Mouse (Mus musculus) kidney, postnatal 4 days (tissue): ENCODE measurements around the gene Aco1.

Experiments
- DNase-seq, 2 experiments: peaks; one replicate each; pipeline ENCODE4 v3.0.0; 2021; ENCODE audit warnings: mixed read lengths in 2 of 2

Gene Aco1

DNA sequence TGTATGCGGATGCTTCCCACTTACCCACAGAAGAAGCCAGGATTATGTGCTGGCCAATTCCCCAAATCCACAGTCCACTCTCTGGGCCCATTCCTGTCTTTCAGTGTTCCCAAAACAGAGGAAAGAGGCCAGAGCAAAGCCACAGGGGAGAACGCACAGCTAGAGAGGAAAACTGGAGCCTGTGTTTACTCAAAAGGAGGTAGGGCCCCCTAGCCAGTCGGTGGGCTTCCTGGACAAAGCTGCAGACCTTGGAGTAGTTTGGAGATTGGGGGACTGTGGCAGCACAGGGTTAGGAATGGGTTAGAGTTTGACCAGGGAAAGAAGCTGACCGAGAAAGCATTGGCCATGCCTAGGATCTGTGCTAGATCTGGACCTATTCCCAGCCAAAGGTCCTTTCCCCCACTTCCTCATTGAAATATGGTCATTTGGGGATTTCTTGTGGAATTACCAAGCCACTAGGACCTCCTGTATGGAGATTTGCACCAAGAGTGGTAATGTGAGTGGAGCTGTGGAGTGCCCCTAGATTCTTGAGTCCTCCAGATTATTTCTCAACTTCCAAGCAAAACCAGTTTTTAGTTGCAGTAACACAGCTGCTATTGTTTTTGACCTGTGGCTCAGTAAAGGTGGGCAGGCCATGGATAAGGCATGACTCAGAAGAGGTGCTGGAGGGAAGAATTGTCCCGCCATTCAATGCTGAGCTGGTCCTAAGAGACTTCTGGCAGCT, 14.8 kb downstream of the Aco1 start:
- no peak for DNase-seq

DNA sequence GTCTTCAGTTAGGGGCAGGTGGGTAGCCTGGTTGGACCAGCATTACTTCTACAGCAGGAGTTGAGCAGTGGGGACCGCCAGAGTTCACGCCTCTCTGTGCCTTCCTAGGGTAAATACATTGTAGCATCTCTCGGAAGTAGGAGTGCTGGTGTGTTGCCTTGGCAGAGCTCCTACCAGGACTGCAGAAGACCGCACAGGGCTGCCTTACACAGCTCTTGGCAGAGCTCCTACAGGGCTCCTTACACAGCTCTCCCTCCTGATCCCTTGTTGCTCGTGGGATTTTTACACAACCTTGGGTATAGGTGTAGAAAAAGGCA, 15.3 kb downstream of the Aco1 start:
- no peak for DNase-seq

- DNase-seq = no peak
Measured at GRCm38 (mm10) chr4:40160591-40161434, 17.9 kb downstream of the Aco1 start.

- no peak for DNase-seq
Measured at GRCm38 (mm10) chr4:40163646-40164045, 20.8 kb downstream of the Aco1 start.

DNA sequence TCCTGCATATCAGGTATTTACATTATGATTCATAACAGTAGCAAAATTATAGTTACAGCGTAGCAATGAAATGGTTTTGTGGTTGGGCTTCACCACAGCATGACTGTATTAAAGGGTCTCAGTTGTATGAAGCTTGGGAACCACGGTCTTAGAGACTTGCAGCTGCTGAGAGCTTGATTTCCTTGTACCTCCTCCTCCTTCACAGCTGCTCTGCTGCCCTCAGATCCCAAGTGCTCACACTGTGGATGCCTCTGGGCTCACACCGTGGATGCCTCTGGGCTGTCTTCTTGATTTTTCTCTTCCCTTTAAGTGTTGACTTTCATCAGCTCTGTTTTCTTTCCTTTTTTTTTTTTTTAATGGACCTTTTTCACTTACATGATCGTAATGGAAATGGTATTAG, 28.6 kb downstream of the Aco1 start:
- DNase-seq = no peak

DNA sequence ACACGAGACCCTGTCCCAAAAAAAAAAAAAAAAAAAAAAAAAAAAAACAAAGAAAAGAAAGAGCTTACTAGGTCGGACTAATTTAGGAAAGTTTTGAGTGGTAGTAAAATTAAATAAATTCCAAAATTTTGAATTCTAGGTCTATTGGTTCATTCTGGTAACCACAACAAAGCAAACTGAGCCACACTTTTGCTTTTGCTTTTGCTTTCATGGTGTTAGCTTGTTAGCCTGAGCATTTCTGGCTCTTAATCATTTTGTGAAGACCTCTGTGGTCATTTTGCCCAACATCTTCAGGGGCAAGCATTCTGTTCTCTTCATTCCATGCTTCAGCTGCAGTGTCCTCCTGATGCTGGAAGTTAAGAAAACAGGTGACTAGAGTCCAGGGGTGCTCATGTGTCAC, 29.5 kb downstream of the Aco1 start:
- DNase-seq = no peak

GRCm38 (mm10) chr4:40174321-40174720, 31.4 kb downstream of the Aco1 start:
- no peak for DNase-seq

DNA sequence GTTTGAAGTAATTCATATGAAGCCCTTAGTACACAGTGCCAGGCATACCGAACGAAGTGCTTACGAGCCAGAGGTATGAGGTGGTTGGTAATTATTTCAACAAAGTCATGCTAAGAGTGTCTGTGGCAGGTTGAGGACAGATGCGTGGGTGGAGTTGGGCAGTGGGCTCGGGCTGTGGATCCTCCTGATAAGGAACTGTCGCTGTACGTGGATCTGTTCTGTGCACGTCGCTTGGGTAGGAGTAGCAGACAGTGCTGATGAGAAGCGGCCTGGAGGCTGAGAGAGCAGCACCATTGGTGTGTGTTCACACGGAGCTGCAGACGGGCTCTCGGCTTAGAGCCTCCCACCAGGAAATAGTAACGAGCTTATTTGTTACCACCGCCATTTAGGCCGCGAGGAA, 35.7 kb downstream of the Aco1 start:
- DNase-seq = no peak

GRCm38 (mm10) chr4:40180046-40180445, 37.2 kb downstream of the Aco1 start:
- DNase-seq = no peak

DNA sequence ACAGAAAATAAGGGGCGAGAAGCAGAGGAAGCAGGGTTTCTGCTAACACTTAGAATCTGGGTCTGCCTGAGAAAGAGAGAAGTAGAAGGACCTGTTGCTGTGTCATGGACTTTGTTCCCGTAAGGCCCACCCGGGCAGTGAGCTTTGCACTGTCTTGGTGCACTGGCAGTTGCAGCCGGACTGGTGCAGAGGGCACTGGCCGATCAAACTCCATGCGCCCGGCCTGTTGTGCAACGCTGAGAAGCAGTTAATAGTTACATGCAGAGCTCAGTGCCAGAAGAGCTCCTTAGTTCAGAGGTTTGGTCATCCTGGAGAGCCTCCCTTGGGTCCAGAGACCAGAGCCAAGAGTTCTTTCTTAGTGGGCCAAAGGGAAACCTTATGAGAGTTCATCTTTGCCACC, 38.8 kb downstream of the Aco1 start:
- peak; percentile 61 to 80 for DNase-seq

GRCm38 (mm10) chr4:40182651-40183320, 39.9 kb downstream of the Aco1 start:
- peak; percentile 81 to 83 for DNase-seq

DNA sequence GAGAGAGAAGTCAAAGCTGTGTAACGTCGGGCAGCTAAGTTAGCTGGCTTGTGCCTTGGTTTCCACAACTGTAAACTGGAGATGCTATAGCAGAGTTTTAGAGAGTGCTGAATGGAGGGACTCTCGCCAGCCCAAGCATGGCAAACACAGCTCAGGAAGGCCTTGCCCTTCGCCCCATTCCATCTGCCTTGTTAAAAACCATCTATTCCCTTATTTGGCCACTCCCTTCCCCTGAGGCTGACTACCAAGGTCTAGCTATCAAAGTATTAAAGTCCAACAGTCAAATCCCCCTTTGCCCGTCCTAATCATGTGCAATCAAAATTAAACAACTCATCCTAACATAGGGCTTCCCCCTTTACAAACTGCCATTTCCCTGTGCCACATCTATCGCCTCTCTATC, 40.9 kb downstream of the Aco1 start:
- no peak for DNase-seq

- no peak for DNase-seq
Measured at GRCm38 (mm10) chr4:40184470-40184869, 41.6 kb downstream of the Aco1 start.

DNA sequence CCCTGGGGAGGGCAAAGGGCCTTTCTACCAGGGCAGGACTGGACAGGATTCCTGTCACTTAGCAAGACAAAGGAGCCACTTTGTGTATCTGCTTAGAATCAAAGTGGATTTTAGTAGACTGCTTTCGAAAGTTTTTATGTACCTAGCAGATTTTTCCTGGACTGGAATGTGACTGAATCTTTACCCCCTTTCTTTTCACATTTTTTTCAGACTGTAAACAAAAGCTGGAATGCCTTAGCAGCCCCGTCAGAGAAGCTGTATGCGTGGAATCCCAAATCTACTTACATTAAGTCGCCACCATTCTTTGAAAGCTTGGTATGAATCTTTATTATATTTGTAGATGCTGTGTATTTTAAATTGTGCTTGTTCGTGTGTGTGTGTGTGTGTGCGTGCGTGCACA, 45.1 kb downstream of the Aco1 start:
- DNase-seq = no peak

DNA sequence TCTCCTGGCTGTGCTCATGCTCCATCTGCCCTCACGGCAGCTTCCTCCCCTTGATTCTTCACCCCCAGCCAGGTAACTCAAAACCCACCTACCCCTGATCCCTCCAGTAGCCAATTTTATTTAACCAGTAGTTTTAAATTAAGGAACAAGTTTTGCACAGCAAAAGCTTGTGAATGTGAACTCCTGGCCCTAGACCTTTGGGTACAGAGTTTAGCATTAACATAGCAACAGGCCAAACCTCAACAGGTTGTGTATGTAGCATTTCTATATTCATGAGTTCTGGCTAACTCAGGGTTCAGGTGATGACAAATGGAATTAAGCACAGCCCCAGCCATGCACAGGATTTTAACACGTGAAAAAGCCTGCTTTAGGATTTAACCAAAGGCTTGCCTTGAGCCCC, 49.4 kb downstream of the Aco1 start:
- DNase-seq = no peak

- peak in 1 of 2 experiments; percentile 15 for DNase-seq
Measured at GRCm38 (mm10) chr4:40193461-40193860, 50.6 kb downstream of the Aco1 start.

DNA sequence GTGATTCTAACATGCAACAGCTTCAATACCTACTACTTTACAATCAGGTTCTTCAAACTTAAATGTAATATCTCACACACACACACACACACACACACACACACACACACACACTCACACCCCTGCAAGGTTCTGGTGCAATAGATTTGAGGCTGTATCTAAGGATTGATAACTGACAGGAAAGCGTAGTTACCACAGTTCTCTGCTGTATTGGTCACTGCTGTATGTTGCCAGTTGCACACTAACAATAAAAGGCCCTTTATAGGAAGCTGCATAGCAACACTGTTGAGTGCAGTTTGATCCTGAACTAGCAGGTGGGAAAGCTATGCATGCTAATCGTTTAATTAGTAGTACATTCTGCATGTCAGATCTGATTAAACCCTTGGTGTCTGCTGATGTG, 52.5 kb downstream of the Aco1 start:
- no peak for DNase-seq

- no peak for DNase-seq
Measured at GRCm38 (mm10) chr4:40202205-40202604, 59.3 kb downstream of the Aco1 start.

DNA sequence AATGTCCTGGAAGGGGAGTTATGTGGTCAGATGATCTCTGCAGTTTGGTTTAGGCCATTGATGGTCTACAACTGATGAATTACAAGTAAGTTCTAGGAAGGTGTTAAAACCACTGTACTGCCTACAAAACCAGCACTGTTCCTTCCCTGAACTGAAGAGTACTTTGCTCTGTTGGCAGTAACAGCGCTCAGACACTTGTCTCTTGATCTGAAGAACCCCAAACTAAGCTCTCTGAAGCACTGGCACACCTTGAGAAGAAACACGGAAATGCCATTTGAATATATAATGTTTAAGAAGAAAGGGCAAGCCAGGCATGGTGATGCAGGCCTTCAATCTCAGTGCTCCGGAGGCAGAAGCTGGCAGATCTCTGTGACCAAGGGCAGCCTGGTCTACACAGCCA, 61.5 kb downstream of the Aco1 start:
- DNase-seq = no peak

DNA sequence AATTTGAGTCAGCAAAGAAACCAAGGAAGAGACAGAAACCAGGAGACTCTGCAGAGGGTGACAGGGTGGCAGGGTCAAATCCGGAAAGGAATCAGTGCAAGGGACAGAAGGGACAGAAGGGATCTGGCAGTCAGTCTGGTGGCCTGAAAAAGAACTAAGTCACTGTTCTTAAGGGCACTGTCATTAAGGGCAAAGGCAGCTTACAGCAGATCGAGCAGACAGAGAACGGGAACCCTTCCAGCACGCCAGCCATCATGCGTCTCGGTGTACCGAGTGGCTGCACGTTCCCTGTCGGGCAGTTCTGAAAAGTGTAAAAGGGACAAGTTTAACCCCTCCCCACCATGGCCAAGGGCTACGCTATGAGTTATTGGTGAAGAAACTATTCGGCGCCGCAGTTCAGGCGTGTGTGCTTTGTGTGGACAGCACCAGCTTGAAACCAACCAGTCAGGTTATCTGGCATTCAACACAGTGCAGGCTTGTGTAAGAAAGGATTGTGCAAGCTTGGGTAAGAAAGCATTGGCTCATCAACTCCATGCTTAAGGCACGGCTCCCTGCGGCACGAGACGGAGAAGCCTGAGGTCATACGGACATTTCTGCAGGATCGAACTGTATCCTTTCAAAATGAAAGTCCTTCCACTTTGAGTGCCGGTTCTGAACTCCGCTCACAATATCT, 62.5 kb downstream of the Aco1 start:
- DNase-seq = no peak

DNA sequence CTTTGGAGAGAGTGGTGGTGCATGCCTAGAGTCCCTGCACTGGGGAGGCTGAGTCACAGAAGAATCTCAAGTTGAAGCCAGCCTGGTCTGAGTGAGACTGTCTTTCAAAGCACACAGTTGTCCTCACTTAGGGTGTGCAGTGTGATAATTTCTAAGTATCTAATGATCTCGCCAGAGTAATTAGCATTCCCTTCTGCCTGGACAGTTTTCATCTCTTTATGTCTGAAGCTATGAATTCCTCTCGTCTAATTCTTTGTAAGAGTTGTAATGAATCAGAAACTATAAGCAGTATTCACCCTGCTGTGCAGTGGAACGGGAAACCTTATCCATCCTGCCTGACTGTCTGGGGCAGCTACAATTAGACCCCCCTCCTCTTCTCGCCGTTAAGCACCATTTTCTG, 64.8 kb downstream of the Aco1 start:
- DNase-seq = no peak

- DNase-seq = no peak
Measured at GRCm38 (mm10) chr4:40212177-40212576, 69.3 kb downstream of the Aco1 start.

DNA sequence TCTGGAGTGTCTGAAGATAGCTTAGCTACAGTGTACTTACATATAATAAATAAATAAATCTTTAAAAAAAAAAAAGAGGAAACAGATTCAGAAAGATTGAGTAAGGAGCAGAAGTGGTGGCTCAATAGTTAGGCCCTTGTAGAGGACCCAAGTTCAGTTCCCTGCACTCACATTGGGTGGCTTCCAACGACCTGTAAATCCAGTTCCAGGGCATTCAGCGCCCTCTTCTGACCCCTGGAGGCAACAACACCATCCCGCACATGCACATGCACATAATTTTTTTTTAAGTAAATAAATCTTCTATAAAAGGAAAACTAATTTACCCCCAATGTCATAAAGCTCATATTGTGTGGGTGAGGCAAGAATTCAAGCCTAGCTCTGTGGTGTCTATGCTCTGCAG, 75.0 kb downstream of the Aco1 start:
- no peak for DNase-seq
